Mouse (Mus musculus) left cerebral cortex, adult 9 months (tissue): ENCODE measurements around the gene Glmn.

Experiments used
- DNase-seq, 2 experiments: peaks; one replicate each; pipeline ENCODE4 v3.0.0; 2022; ENCODE audit warnings: low spot score in 2 of 2

The Glmn gene

GRCm38 (mm10) chr5:107518602-107519001, 79.1 kb downstream of the Glmn start:
- DNase-seq, result no peak

GRCm38 (mm10) chr5:107516087-107516486, 81.6 kb downstream of the Glmn start:
- no peak for DNase-seq

DNA sequence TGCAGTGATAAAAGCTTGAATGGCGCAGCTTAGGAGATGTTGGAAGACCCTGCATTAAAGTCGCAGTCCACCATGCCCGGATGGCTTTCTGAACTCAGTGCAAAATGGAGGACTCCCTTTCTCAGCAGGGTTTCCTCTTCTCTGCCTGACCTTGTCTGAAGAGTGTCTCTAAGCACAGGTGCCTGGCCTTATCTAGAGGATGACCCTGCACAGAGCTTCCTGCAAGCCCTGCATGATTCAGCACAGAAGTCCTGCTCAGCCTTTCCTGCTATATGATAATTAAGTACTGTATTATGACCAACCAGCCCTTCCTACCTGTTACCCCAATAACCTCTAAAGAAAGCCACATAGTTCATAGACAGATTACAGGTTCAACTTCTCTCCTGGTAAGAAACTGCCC, 82.2 kb downstream of the Glmn start:
- DNase-seq, result no peak

DNA sequence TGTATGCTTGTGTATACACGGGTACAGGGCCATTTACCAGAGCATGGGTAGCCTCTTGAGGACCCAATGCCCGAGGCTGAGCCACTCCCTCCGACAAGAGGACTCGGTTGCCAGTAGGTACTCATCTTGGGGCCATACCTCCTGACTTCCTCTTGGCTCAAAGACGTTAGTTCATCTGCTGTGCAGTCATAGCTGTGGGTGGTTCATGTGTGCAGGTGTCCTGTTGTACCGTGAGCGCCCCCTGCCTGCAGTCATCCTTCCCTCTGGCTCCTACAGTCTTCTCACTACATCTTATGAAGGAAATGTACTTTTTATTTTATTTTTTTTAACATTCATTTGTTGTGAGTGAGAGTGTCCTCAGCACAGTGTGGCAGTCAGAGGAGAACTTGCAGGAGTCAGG, 84.1 kb downstream of the Glmn start:
- peak in 1 of 2 experiments; percentile 64 for DNase-seq

- DNase-seq, result no peak
These were observed 86.4 kb downstream of the Glmn start for GRCm38 (mm10) chr5:107511326-107511725.

- no peak for DNase-seq
These were observed 87.2 kb downstream of the Glmn start for GRCm38 (mm10) chr5:107510503-107510902.

DNA sequence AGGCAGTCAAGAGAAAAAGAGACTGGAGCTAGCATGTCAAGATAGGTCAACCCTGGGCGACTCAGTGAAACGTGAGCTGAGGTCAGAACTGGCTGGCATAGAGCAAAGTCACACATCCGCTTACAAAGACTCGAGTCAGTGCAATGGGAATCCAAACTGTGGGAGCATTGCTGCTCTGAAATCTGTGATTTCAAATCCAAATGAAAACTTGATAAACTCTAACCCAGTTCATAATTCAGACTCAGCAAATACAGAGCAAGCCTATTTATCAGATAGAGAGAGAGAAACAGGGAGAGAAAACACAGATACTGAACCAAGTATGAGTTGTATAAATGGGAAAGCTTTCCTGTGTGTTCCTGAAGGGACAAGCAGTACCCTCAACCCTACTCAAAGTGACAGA, 90.4 kb downstream of the Glmn start, which contains the start of gene Gm42669:
Gene Gm42669 (plus strand): TSS at position 301 of the 400 bp plus-strand sequence.
- DNase-seq, result no peak

DNA sequence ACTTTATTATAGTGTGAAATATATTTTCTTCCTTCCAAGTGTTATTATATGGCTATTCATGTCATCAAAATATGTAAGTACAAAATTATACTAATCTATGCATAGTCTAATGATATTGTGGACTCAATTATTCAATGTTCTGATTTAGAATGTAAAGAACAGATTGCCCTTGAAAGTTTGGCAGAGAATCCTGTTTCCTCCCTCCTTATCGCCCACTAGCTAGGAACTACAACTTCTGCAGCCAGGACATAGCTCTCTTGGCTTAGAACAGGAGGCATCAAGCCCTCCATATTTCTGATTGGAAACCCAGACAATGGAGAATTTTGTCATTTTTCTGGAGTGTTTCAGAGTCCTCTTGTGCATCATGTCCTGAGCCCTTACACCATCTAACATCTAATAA, 96.9 kb downstream of the Glmn start:
- no peak for DNase-seq

DNA sequence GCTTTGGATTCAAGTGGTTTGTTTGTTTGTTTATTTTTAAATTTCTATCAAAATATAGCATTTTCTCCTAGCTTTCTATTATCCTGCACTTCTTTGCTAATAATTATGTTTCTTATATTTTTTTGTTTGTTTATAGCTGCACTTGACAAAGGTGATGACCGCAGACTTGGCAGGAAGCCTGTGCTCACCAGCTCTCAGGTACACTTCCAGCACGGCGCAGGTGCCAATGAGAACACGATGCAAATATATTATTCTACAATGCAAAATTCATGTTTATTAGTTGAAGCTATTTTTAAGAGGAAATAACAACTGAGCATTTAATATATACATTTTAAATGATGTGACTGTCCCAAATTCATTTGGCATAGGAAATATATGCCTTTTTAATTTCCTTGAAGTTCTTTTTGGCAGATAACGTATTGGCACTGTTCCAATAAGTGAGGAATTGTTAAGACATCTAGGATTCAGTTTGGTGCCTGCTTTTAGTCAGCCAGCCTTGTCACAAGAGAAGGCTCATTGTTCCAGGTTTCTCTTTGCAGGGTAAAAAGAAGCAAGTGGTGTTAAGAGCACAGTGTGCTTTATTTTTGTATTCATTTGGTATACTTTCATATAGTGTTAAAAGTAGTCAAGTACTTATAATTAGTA, 97.7 kb downstream of the Glmn start:
- DNase-seq, result no peak
